Mouse (Mus musculus): Measurements from ENCODE around the gene Polr3h.
A peak's percentile ranks its signal among the peaks of the same experiment; 100 is the strongest.
"Not testable (repeated sequence)": the region's sequence is repeated elsewhere in the genome, so short reads cannot be mapped to it uniquely, and the experiment has no call there.

Polr3h gene

GRCm38 (mm10) chr15:81917621-81918463 is 8.2 kb downstream of the Polr3h start:
- peak; percentile 64 for ATAC-seq (ENCODE audit: low TSS enrichment)

DNA sequence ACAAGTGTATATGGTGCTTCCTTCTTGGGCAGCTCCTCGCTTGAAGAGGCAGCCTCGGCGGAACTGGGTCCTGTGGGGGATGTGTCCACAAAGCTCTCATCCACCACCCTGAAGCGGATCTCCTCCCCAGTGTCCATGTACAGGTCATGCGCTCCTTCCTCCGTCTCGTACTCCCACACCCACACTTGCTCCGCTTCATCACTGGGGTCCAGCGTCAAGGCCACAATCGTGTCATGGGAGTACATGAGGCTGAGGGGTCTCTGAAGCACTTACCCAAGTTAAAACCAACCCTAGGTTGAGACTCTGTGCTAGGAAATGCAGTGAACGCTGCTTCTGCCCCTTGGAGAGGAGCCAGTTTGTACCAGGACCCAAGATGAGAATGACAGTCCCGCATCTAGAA is 8.8 kb downstream of the Polr3h start:
- no peak for ATAC-seq (ENCODE audit: low TSS enrichment)

DNA sequence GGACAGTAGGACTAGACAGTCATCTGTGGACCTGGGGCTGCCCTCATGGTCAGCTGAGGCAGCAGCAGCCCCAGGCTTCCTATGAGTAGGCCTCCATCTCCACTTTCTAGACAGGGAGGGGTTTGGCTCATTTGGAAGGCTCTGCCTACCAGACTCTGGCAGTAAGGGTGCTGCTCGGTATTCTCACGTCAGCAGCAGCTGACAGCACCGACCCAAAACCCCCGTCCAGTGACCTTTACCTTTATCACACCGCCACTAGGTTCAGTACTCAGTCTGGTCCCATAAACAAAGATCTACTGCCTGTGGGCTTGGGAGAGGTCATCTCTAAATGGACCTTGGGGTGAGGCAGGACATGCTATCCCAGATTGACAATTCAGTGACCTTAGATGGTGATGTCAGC is 10.4 kb downstream of the Polr3h start:
- no peak for ATAC-seq (ENCODE audit: low TSS enrichment)

DNA sequence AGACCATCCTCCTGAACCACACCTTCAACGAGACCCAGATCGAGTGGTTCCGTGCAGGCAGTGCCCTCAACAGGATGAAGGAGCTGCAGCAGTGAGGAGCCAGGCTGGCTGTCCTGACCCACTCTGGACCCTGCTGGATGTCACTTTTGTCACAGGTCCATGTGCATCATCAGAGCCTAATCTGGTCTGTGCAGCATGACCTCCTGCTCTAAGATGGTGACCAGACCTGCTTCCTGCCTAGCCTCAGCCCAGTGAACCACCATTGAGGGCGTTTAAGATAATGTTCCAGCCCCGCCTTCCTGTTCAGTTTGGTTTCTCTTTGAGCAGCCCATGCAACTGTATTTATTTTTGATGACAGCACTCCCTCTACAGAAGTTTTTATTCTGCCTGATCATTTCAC is 11.4 kb downstream of the Polr3h start:
- no peak for ATAC-seq (ENCODE audit: low TSS enrichment)

DNA sequence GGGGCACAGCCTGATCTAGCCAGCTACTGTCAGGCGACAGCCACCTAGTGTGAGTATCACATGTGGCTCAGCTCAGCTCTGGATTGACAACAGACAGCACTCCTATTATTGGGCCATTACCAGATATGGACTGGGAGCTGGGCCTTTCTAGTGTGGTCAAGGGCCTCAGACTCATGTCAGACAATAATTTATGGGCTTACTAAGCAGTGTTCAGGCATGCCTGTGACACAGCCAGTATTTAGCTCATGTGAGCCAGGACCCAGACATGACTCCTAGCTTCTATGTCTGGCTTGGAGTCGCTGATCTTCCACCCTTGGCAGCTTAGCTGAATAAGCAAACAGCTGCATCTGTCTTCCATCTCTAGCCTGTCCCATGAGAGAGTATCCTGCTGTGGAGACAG is 13.5 kb downstream of the Polr3h start:
- no peak for ATAC-seq (ENCODE audit: low TSS enrichment)

DNA sequence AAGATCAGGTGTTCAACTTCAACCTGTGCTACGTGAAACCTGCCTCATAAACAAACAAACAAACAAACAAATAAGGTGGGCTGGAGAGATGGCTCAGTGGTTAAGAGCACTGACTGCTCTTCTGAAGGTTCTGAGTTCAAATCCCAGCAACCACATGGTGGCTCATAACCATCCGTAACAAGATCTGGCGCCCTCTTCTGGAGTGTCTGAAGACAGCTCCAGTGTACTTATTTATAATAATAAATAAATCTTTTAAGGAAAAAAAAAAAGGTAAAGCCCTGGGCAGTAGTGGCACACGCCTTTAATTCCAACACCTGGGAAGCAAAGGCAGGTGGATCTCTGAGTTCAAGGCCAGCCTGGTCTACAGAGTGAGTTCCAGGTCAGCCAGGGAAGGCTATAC is 17.3 kb downstream of the Polr3h start:
- ATAC-seq (ENCODE audit: low TSS enrichment) = not testable (repeated sequence)

DNA sequence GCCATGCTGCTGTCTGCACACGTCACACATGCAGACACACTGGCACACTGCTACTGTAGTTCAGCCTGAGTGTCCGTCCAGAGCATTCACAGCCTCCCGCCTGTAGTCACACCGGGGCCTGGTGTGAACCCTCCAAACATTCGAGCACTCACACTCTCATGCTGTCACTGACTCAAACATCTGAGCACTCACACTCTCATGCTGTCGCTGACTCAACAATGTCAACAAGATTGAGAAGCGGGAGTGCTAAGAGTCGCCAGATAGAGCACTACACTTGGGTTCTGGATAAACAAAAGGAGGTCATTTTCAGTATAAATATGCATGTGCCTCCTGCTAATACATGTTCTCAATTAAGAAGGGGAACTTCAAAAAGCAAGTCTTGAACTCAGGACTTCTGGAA is 18.1 kb downstream of the Polr3h start:
- no peak for ATAC-seq (ENCODE audit: low TSS enrichment)

DNA sequence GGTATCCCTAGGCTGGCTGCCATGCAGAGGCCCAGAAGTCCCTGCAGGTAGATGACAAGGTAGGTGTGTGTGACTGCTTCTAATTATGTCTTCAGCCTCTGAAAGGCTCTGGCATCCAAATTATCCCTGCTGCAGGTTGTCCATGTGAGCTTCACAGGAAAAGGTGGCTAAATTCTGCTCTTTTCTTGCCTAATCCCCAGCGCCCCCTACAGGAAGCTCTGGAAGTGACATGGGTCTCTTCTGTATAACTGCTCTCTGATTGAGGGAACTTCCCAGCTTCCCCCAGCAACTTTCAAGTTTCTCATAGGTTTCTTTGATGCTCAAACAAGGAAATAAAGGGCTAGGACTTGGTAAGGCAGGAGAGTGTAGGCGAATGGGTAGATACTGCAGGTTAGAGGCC is 21.1 kb downstream of the Polr3h start:
- ATAC-seq (ENCODE audit: low TSS enrichment) = peak; percentile 69

DNA sequence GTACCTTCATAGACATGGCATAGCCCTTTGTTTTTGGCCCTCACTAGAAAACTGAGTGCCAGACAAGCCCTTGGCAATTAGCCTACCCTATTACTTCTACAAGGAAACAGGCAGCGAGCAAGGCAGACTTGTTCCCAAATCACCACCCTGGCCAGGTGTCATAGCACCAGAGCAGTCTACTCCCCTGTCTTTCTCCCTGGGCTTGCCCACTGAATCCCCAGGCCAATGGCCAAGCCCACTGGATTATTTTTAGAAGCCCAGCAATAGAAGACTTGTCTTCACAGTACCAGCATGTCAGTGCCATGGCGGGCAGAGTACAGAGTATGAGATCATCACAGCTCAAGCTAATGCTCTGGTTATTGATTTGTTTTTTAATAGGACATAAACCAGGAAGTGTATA is 27.3 kb downstream of the Polr3h start:
- ATAC-seq (ENCODE audit: low TSS enrichment) = no peak

DNA sequence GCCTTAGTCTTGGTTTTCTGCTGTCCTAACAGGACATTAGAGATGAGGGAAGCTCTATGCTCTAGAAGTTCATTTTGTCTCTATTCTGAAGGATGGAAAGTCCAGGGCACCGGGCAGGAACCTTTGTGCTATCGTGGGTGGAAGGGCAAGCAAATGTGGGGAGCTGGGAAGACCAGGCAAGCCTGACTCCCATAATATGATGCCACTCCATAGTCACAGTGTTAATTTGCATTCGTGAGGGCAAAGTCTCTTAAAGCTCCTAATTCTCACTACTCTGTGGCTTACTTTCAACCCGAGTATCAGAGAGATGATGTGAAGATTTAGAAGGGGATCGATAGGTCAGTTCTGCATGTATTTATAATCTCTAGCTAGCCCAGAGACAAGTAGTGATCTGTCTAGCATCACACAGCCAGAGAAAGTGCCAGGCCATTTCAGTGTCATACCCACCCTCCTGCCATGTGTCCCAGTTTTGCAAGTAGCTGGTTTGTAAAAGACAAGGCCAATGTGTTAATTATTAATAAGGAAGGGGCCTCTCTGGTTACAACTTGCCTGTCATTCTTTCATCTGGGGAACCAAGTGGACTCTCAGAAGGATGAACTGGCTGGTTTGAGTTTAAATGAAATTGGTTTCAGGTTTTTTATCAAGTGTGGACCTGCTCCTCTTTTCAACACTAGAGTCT is 28.3 kb downstream of the Polr3h start:
- ATAC-seq (ENCODE audit: low TSS enrichment) = no peak

GRCm38 (mm10) chr15:81896407-81896806 is 29.6 kb downstream of the Polr3h start:
- ATAC-seq (ENCODE audit: low TSS enrichment) = 0 out of 2 replicates have a peak, but pooled peaks have one; percentile 25

DNA sequence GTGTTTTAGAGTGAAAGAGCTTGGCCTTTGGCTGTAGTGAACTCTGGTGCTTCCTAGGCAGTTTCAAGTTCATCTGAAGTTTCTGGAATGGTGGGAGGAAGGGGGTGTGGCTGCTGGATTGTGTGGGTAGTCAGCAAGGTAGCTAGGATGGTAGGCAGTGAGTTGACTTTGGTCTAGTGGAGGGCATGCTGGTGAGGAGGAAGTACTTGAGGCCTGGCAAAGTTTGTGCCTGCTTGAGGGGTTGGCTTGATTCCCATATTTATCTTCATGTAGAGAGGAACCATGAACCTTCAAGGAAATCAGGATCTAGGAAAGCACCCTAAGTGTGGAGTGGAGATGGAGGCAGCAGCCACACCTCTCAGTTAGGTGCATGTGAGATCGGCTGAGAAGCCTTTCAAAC is 32.0 kb downstream of the Polr3h start:
- no peak for ATAC-seq (ENCODE audit: low TSS enrichment)

GRCm38 (mm10) chr15:81891822-81892580 is 34.0 kb downstream of the Polr3h start:
- no peak for ATAC-seq (ENCODE audit: low TSS enrichment)

GRCm38 (mm10) chr15:81891140-81891802 is 34.8 kb downstream of the Polr3h start:
- ATAC-seq (ENCODE audit: low TSS enrichment) = peak; percentile 88

- ATAC-seq (ENCODE audit: low TSS enrichment) = no peak
These were observed 36.9 kb downstream of the Polr3h start for GRCm38 (mm10) chr15:81889175-81889574.

DNA sequence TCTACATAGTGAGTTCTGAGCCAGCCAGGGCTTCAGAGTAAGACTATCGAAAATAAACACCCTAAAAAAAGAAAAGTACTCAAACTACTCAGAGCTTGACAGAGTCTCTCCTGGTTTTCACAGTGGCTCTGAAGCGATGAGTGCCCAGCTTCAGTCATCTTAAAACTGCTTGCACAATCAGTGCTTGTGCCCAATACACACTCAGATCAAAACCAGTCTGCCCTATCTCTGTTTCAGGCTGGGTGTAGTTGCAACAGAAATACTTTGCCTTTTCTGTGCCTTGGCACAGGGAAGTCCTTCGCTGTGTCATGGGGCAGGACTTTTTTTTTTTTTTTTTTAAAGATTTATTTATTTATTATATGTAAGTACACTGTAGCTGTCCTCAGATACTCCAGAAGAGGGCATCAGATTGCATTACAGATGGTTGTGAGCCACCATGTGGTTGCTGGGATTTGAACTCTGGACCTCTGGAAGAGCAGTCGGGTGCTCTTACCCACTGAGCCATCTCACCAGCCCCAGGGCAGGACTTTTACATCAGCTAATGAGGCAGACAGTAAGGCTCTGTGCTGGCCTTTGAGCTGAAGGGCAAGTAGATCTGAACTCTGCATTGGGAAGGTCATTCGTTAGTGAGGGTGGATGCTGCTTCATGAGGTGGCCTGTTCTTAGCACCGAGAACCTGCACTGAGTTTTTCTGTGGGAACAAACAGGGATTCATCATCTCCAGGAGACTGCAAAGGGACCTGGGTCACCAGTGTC is 39.1 kb downstream of the Polr3h start:
- 0 out of 2 replicates have a peak, but pooled peaks have one; percentile 16 for ATAC-seq (ENCODE audit: low TSS enrichment)

- no peak for ATAC-seq (ENCODE audit: low TSS enrichment)
These were observed 40.6 kb downstream of the Polr3h start for GRCm38 (mm10) chr15:81885418-81885934.

DNA sequence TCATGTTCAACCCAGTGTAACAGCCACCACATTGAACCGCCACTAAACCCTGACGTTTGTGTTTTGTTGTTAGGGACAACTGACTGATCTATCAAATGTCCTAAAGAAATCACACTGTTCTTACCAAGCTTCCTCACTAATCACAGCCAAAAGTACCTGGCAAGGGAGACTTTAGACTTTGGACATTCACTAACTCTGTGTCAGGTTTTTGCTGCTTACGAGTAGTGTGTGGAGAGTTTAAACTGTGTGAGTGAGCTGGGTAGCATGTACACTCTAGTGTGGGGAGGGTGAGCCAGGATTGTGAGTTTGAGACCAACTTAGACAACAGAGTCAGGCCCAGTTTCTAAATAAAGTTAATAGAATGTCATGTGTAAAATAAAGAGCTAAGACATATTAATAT is 43.7 kb downstream of the Polr3h start:
- ATAC-seq (ENCODE audit: low TSS enrichment) = no peak

DNA sequence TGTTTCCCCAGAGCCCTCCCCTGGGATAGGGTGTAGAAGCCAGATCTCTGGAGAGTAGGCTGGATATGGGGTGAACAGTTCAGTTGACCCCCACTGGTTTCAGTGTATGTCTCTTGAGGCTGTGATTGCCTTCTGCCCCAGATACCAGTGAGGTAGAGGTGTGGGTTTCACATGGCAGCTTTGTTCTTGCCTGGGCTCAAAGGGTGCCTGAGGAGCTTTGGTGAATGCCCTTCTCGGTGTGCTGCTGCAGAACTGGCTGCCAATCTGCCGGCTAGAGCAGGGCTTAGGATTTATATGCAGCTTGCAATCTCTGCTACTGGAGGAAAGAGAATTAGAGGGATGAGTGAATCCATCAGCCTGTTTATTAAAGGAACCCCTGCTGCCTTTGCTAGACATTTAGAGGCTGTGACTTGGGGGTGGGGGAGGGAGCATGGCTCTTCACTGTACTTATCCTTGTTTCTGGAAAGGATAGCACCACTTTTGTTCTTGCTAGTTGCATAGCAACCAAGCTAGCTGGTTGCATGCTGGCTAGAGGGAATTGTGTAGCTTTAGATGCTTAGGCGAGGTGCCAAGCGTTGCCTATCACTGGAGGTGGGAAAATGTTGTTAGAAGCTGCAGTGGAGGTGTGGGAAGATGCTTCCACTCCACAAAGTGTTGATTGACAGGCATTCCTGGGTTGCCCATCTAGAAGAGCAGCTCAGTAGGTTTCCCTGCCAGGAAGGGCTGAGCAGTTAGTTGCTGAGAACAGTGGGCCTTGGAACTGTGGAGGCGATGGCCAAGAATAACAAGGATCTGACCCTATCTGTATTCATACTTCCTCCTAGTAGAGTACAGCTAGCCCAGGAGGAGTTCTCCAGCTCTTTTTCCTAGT is 46.3 kb downstream of the Polr3h start:
- peak; percentile 92 for ATAC-seq (ENCODE audit: low TSS enrichment)
